Mouse (Mus musculus) myocyte (in vitro differentiated cells): ENCODE measurements around the gene Adamts4.

Source experiments
- MAX ChIP-seq: IDR thresholded peaks from one replicate; pipeline ENCODE4 v1.6.1; 2011; ENCODE audit warnings: low read depth, mild to moderate bottlenecking, control low read depth
- MYOD1 ChIP-seq, 3 experiments: IDR thresholded peaks; one replicate each; pipeline ENCODE4 v1.6.1; 2011; ENCODE audit warnings: control low read depth in 2 of 3, low read depth in 2 of 3, mild to moderate bottlenecking in 2 of 3, moderate library complexity in 1 of 3; ENCODE audit not compliant: insufficient read length in 2 of 3, control insufficient read depth in 1 of 3
- MYOG ChIP-seq, 3 experiments: IDR thresholded peaks; one replicate each; pipeline ENCODE4 v1.6.1; 2011; ENCODE audit warnings: control low read depth in 2 of 3, low read depth in 2 of 3, mild to moderate bottlenecking in 2 of 3; ENCODE audit not compliant: insufficient read length in 2 of 3, control insufficient read depth in 1 of 3, insufficient read depth in 1 of 3
- POLR2A ChIP-seq: IDR thresholded peaks from one replicate; pipeline ENCODE4 v1.6.1; 2011; ENCODE audit warnings: low read depth, mild to moderate bottlenecking, control low read depth, moderate library complexity; ENCODE audit not compliant: insufficient read length
- REST ChIP-seq: IDR thresholded peaks from one replicate; pipeline ENCODE4 v1.6.1; 2011; ENCODE audit warnings: mild to moderate bottlenecking, control low read depth, moderate library complexity; ENCODE audit not compliant: insufficient read depth, insufficient read length
- USF1 ChIP-seq: IDR thresholded peaks from one replicate; pipeline ENCODE4 v1.6.1; 2011; ENCODE audit warnings: low read depth, mild to moderate bottlenecking, control low read depth, moderate library complexity

- TF ChIP-seq POLR2A (no peak), USF1 (no peak), REST (no peak), MAX (no peak), MYOG (IDR thresholded peaks at IDR 0.05; ENCODE audit: control insufficient read depth in 1 of 3, insufficient read depth in 1 of 3, insufficient read length in 2 of 3, low read depth in 2 of 3) (no peak), MYOD1 (IDR thresholded peaks at IDR 0.05; ENCODE audit: control insufficient read depth in 1 of 3, insufficient read length in 2 of 3, low read depth in 2 of 3) (no peak)
Measured at GRCm38 (mm10) chr1:171258921-171259320, 8.7 kb downstream of the Adamts4 start.
